Mouse (Mus musculus): ENCODE measurements at regions not wholly inside any gene's neighbourhood (a gene's known extent, or its start where the extent isn't known, plus 50 kb on each side); places are given as distances from the start of the nearest gene placed in this dataset.
"Not testable (repeated sequence)": the region's sequence is repeated elsewhere in the genome, so short reads cannot be mapped to it uniquely, and the experiment has no call there.

GRCm38 (mm10) chr17:4563641-4564040 lies 430.5 kb upstream of the Arid1b start:
- TF ChIP-seq FLI1 (IDR thresholded peaks at IDR 0.05; ENCODE audit: low read length) = no peak
- TF ChIP-seq GATA1 (IDR thresholded peaks at IDR 0.05; ENCODE audit: borderline replicate concordance, low read length) = no peak
- H3K27me3 ChIP-seq (replicated peaks) = no peaks in the 10 kb centered on the region
- no peaks in the 10 kb centered on the region for H3K36me3 ChIP-seq (replicated peaks; ENCODE audit: low read length)

DNA sequence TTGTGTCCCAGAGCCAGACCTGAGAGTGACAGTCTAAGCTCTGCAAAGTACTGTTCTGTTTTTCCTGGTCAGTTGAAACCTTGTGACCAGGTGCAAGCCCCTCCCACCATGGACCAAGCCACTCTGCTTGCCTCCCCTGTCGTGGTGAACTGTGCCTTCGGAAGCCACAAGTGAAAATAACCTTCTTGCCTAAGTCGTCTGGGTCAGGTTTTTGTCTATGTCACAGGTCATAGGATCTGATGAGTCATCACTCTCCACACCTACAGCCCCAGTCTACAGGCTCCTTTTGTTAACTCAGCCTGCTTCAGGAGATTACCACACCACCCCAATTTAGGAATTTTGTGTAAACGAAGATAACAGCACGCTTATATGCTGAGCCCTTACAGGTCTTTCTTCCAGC lies 417.2 kb upstream of the Arid1b start:
- no peaks in the 10 kb centered on the region for H3K36me3 ChIP-seq (replicated peaks; ENCODE audit: low read length)
- H3K4me3 ChIP-seq (replicated peaks) = no peak overlapping the region
- peaks cover 5% of the 10 kb centered on the region; the same call in 1 of the 2 replicates for H3K9me3 ChIP-seq
- no peak for TF ChIP-seq GATA1 (IDR thresholded peaks at IDR 0.05; ENCODE audit: borderline replicate concordance, low read length)
- TF ChIP-seq FLI1 (IDR thresholded peaks at IDR 0.05; ENCODE audit: low read length) = no peak
- H3K27me3 ChIP-seq (replicated peaks) = peaks cover 2% of the 10 kb centered on the region
- peaks cover 4% of the 10 kb centered on the region; the same call in 1 of the 2 replicates for H3K4me1 ChIP-seq

More at GRCm38 (mm10) chr17:4563641-4564040, 430.5 kb upstream of the Arid1b start:
- H3K4me1 ChIP-seq = peaks cover 1% of the 10 kb centered on the region; the same call in 1 of the 2 replicates
- H3K4me3 ChIP-seq (replicated peaks) = no peak overlapping the region
- H3K9me3 ChIP-seq = no peaks in the 10 kb centered on the region

GRCm38 (mm10) chr17:4581851-4582250 lies 412.3 kb upstream of the Arid1b start:
- peaks cover 4% of the 10 kb centered on the region; the same call in 1 of the 2 replicates for H3K9me3 ChIP-seq
- H3K4me1 ChIP-seq = peaks cover 1% of the 10 kb centered on the region; the same call in 1 of the 2 replicates
- no peak overlapping the region for H3K4me3 ChIP-seq (replicated peaks)
- no peak for TF ChIP-seq FLI1 (IDR thresholded peaks at IDR 0.05; ENCODE audit: low read length)
- no peak for TF ChIP-seq GATA1 (IDR thresholded peaks at IDR 0.05; ENCODE audit: borderline replicate concordance, low read length)
- H3K27me3 ChIP-seq (replicated peaks) = no peaks in the 10 kb centered on the region
- no peaks in the 10 kb centered on the region for H3K36me3 ChIP-seq (replicated peaks; ENCODE audit: low read length)

DNA sequence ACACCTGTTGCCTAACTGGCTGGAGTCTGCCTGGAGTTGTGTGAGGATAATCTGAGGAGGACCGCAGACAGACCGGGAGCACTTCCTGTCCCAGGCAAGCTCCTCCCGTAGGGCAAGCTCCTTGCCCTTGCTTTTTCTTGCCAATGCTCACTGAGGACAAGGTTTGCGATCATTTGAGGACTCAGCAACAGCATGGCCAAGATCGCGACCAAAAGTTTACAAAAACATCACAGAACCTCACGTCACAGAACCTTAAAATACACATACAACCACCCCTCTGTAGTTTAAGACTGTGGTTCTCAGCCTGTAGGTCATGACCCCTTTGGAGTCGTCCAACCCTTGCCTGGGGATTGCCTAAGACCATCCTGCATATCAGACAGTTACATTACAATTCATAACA lies 383.7 kb upstream of the Arid1b start:
- TF ChIP-seq GATA1 (IDR thresholded peaks at IDR 0.05; ENCODE audit: borderline replicate concordance, low read length) (no peak), FLI1 (IDR thresholded peaks at IDR 0.05; ENCODE audit: low read length) (no peak)
- 0 out of 2 replicates have a peak, but pooled peaks cover 2% of the 10 kb centered on the region for H3K9me3 ChIP-seq
- H3K27me3 ChIP-seq (replicated peaks) = peaks cover 2% of the 10 kb centered on the region
- no peak overlapping the region for H3K4me3 ChIP-seq (replicated peaks)
- H3K36me3 ChIP-seq (replicated peaks; ENCODE audit: low read length) = no peaks in the 10 kb centered on the region
- peaks cover 11% of the 10 kb centered on the region for H3K4me1 ChIP-seq

GRCm38 (mm10) chr17:4610993-4611392 lies 383.1 kb upstream of the Arid1b start:
- peaks cover 11% of the 10 kb centered on the region for H3K4me1 ChIP-seq
- H3K9me3 ChIP-seq = 0 out of 2 replicates have a peak, but pooled peaks cover 2% of the 10 kb centered on the region
- H3K27me3 ChIP-seq (replicated peaks) = peaks cover 2% of the 10 kb centered on the region
- H3K4me3 ChIP-seq (replicated peaks) = no peak overlapping the region
- H3K36me3 ChIP-seq (replicated peaks; ENCODE audit: low read length) = no peaks in the 10 kb centered on the region
- no peak for TF ChIP-seq FLI1 (IDR thresholded peaks at IDR 0.05; ENCODE audit: low read length)
- no peak for TF ChIP-seq GATA1 (IDR thresholded peaks at IDR 0.05; ENCODE audit: borderline replicate concordance, low read length)

DNA sequence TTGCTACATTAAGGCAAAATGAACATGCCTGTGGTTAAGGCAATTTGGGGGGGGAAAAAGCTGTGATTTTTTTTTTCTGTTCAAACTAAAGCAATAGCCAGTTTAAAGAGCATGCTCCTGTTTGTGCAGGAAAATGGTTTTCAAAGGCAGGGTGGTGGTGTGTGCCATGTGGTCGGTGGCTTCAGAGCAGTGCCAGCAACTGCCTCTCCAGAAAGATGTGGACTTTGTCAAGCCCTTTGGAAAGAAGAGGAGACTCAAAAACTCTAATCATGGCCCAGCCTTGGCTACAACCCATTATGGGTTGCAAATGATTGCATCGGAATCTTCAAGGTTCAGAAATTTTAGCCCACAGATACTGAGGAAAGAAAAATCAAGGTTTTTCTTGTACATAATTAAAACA lies 382.4 kb upstream of the Arid1b start:
- H3K36me3 ChIP-seq (replicated peaks; ENCODE audit: low read length) = no peaks in the 10 kb centered on the region
- no peak for TF ChIP-seq FLI1 (IDR thresholded peaks at IDR 0.05; ENCODE audit: low read length)
- TF ChIP-seq GATA1 (IDR thresholded peaks at IDR 0.05; ENCODE audit: borderline replicate concordance, low read length) = no peak

GRCm38 (mm10) chr17:4612136-4612535 lies 382.0 kb upstream of the Arid1b start:
- no peaks in the 10 kb centered on the region for H3K36me3 ChIP-seq (replicated peaks; ENCODE audit: low read length)
- H3K27me3 ChIP-seq (replicated peaks) = peaks cover 2% of the 10 kb centered on the region
- H3K4me3 ChIP-seq (replicated peaks) = no peak overlapping the region
- 0 out of 2 replicates have a peak, but pooled peaks cover 2% of the 10 kb centered on the region for H3K9me3 ChIP-seq
- TF ChIP-seq GATA1 (IDR thresholded peaks at IDR 0.05; ENCODE audit: borderline replicate concordance, low read length) (no peak), FLI1 (IDR thresholded peaks at IDR 0.05; ENCODE audit: low read length) (no peak)
- H3K4me1 ChIP-seq = peaks cover 11% of the 10 kb centered on the region

More for the DNA sequence above, 382.4 kb upstream of the Arid1b start:
- Histone ChIP-seq H3K27me3 (replicated peaks) (peaks cover 2% of the 10 kb centered on the region), H3K4me3 (replicated peaks) (no peak overlapping the region), H3K4me1 (peaks cover 11% of the 10 kb centered on the region), H3K9me3 (0 out of 2 replicates have a peak, but pooled peaks cover 2% of the 10 kb centered on the region)

DNA sequence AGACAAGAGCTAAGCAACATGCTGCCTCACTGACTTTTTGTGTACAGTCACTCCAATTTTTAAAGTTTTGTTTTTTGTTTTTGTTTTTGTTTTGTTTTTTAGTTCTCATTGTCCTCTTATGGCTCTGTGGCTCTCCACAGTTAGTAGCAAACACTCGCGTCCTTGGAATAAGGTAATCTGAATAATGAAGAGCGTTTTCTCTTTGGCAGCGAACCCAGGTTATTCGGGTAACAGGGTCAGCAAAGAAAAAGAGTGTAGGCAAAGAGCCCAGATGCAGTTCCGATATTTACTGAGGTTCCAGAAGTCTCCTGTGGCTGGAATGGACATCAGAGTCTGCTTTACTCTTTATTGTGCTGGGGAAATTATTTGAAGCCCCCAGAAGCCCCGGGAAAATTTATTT lies 381.4 kb upstream of the Arid1b start:
- H3K9me3 ChIP-seq = 0 out of 2 replicates have a peak, but pooled peaks cover 2% of the 10 kb centered on the region
- peaks cover 11% of the 10 kb centered on the region for H3K4me1 ChIP-seq
- no peaks in the 10 kb centered on the region for H3K36me3 ChIP-seq (replicated peaks; ENCODE audit: low read length)
- TF ChIP-seq GATA1 (IDR thresholded peaks at IDR 0.05; ENCODE audit: borderline replicate concordance, low read length) (no peak), FLI1 (IDR thresholded peaks at IDR 0.05; ENCODE audit: low read length) (no peak)
- H3K4me3 ChIP-seq (replicated peaks) = no peak overlapping the region
- peaks cover 2% of the 10 kb centered on the region for H3K27me3 ChIP-seq (replicated peaks)

- Histone ChIP-seq H3K4me3 (replicated peaks) (no peak overlapping the region), H3K36me3 (replicated peaks; ENCODE audit: low read length) (no peaks in the 10 kb centered on the region), H3K9me3 (no peaks in the 10 kb centered on the region), H3K27me3 (replicated peaks) (no peaks in the 10 kb centered on the region), H3K4me1 (peaks cover 6% of the 10 kb centered on the region)
- TF ChIP-seq FLI1 (IDR thresholded peaks at IDR 0.05; ENCODE audit: low read length) (no peak), GATA1 (IDR thresholded peaks at IDR 0.05; ENCODE audit: borderline replicate concordance, low read length) (no peak)
Measured at GRCm38 (mm10) chr17:4620361-4620760, 373.8 kb upstream of the Arid1b start.

- H3K4me1 ChIP-seq; H3K9me3 ChIP-seq; H3K36me3 ChIP-seq (replicated peaks; ENCODE audit: low read length); H3K27me3 ChIP-seq (replicated peaks); H3K4me3 ChIP-seq (replicated peaks): not testable (repeated sequence)
Measured at GRCm38 (mm10) chr17:4626126-4626525, 368.0 kb upstream of the Arid1b start.

GRCm38 (mm10) chr17:4627542-4627941 lies 366.6 kb upstream of the Arid1b start:
- Histone ChIP-seq H3K9me3 (no peaks in the 10 kb centered on the region), H3K4me1 (no peaks in the 10 kb centered on the region), H3K27me3 (replicated peaks) (peaks cover 5% of the 10 kb centered on the region), H3K36me3 (replicated peaks; ENCODE audit: low read length) (no peaks in the 10 kb centered on the region), H3K4me3 (replicated peaks) (no peak overlapping the region)
- no peak for TF ChIP-seq GATA1 (IDR thresholded peaks at IDR 0.05; ENCODE audit: borderline replicate concordance, low read length)
- no peak for TF ChIP-seq FLI1 (IDR thresholded peaks at IDR 0.05; ENCODE audit: low read length)
